Mouse (Mus musculus) kidney, adult 2 months (tissue): Measurements from ENCODE around the gene Rnf115.

Experiments
- CTCF ChIP-seq: fragments of 200-500 bp; conservative IDR thresholded peaks from 2 replicates; pipeline ENCODE4 v1.5.1; 2011; ENCODE audit warnings: low read depth, mild to moderate bottlenecking, control low read depth, low read length, moderate library complexity, mixed read lengths; ENCODE audit not compliant: insufficient read depth, insufficient read length
- POLR2A ChIP-seq: fragments of 200-500 bp; IDR thresholded peaks from one replicate; pipeline ENCODE4 v1.6.1; 2011; ENCODE audit warnings: low read depth, low read length, control low read depth

DNA sequence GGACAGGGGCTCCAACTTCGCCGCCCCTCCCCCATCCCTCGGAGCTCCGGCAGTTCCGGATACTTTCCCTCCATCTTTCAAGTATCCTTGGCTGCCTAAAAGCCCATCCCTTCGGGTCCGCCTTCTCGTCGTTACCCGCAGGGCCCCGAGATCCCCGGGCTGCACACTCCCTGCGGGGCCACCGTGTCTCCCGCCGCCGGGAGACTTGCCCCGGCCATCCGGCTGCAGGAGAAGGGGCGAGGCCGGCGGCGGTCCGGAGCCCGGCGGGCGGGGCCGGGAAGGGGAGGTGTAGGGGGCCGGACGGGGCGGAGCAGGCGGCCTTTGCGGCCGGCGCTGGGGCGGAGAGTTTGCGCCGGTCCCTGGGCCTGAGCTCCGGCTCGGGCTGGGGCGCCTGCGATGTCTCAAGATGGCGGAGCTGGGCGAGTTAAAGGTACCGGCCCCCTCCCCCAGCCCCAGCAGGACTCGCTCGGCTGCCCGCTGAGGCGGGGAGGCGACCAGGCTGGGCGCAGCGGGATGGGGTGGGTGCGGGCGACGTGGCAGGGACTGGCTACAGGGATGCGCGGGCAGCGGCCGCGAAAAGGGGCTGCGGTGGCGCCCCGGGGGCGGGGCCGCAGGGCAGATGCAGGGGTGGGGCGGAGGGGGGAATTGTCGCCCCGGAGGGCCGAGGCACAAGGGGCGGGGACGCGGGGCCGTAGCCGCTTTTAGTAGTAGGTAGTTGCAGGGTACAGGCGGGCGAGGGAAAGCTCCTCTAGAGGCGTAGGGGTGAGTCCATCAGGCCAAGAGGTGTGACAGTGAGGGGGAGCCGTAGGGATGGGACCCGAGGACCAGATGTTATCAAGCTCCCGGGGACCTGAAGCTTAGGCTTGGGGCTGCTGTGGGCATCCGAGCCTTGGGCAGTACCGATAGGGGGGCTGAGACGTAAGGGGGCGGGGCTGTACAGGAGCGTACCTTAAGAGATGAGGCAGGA is 30.4 kb upstream of the Rnf115 start:
- TF ChIP-seq CTCF (no peak), POLR2A (no peak)
